Mouse (Mus musculus) neutrophil, adult 59 days (primary cell): ENCODE results near the gene Mink1. TPM values are rescaled to one million over a fixed set of nuclear protein-coding genes. Genes with fewer than 3 reads are reported as not detected.

ENCODE experiments used
- total RNA-seq, 2 experiments: library from RNA; stranded (reverse); gene quantifications; 1 replicate in 1 of 2; 2 replicates in 1 of 2; pipeline ENCODE4 v1.2.4; 2023

Gene Mink1
- total RNA-seq: 10 to 100 TPM; 31.6 to 35.9 TPM

GRCm38 (mm10) chr11:70562287-70562994 is at the start of gene Mink1:
Gene Mink1, plus strand, starts transcription at chr11:70562881.

GRCm38 (mm10) chr11:70514288-70514687 is 48.4 kb upstream of the Mink1 start, which contains the start of gene Vmo1:
Gene Vmo1, minus strand, starts transcription at chr11:70514616.

GRCm38 (mm10) chr11:70518923-70519322 is 43.8 kb upstream of the Mink1 start, which contains the start of gene Gltpd2:
Gene Gltpd2, plus strand, starts transcription at chr11:70519196.

GRCm38 (mm10) chr11:70525184-70525678 is 37.5 kb upstream of the Mink1 start, which contains the start of gene Psmb6:
Gene Psmb6, plus strand, starts transcription at chr11:70525367.

GRCm38 (mm10) chr11:70532839-70533238 is 29.8 kb upstream of the Mink1 start, which contains the start of gene Gm40193:
Gene Gm40193, minus strand, starts transcription at chr11:70532939.

GRCm38 (mm10) chr11:70539877-70540587 is 22.6 kb upstream of the Mink1 start, which contains the start of gene Pld2:
Gene Pld2, plus strand, starts transcription at chr11:70540064.

GRCm38 (mm10) chr11:70615516-70616093 is 52.9 kb downstream of the Mink1 start, which contains the start of gene 4930544D05Rik:
Gene 4930544D05Rik, plus strand, starts transcription at chr11:70615848.

GRCm38 (mm10) chr11:70619101-70619500 is 56.4 kb downstream of the Mink1 start, which contains the start of gene Chrne:
Gene Chrne, minus strand, starts transcription at chr11:70619216.

GRCm38 (mm10) chr11:70638714-70639278 is 76.1 kb downstream of the Mink1 start, which contains the start of gene Gp1ba:
Gene Gp1ba, plus strand, starts transcription at chr11:70639122.

GRCm38 (mm10) chr11:70646691-70647650 is 84.3 kb downstream of the Mink1 start, which contains the start of the genes Rnf167 and Slc25a11:
Gene Rnf167, plus strand, starts transcription at chr11:70647235.
Gene Slc25a11, minus strand, starts transcription at chr11:70647479.

GRCm38 (mm10) chr11:70654198-70654922 is 91.7 kb downstream of the Mink1 start, which contains the start of gene Pfn1:
Gene Pfn1, minus strand, starts transcription at chr11:70654644.

GRCm38 (mm10) chr11:70656964-70657363 is 94.3 kb downstream of the Mink1 start, which contains the start of gene Eno3:
Gene Eno3, plus strand, starts transcription at chr11:70657202.

Other genes starting within 250 kb of the Mink1 start
- gene Alox12e, start 240.3 kb upstream of the Mink1 start, total RNA-seq: under 1 TPM; 0.35 to 0.62 TPM
- gene Alox15, start 210.8 kb upstream of the Mink1 start, total RNA-seq: 10 to 100 TPM in 1 of 2 experiments, 1 to 10 TPM in 1; 6.2 to 13.0 TPM
- 10 to 100 TPM; 15.8 to 16.2 TPM for gene Pelp1, start 152.8 kb upstream of the Mink1 start, total RNA-seq
- 100 to 1,000 TPM; 841 to 909 TPM for gene Arrb2, start 130.2 kb upstream of the Mink1 start, total RNA-seq
- gene Med11, start 111.0 kb upstream of the Mink1 start, total RNA-seq: 10 to 100 TPM; 23.3 to 28.4 TPM
- under 1 TPM; 0.16 to 0.44 TPM for gene Zmynd15, start 103.4 kb upstream of the Mink1 start, total RNA-seq
- gene Cxcl16, start 102.9 kb upstream of the Mink1 start, total RNA-seq: 1 to 10 TPM; 1.5 to 1.9 TPM
- gene Tm4sf5, start 57.6 kb upstream of the Mink1 start, total RNA-seq: not detected
- gene Vmo1, start 48.3 kb upstream of the Mink1 start, total RNA-seq: not detected
- gene Gltpd2, start 43.7 kb upstream of the Mink1 start, total RNA-seq: not detected
- gene Psmb6, start 37.5 kb upstream of the Mink1 start, total RNA-seq: 10 to 100 TPM; 91.6 to 92.5 TPM
- not detected for gene Gm40193, start 29.9 kb upstream of the Mink1 start, total RNA-seq
- gene Pld2, start 22.8 kb upstream of the Mink1 start, total RNA-seq: 1 to 10 TPM; 2.3 to 4.0 TPM
- not detected for gene 4930544D05Rik, start 53.0 kb downstream of the Mink1 start, total RNA-seq
- gene Chrne, start 56.3 kb downstream of the Mink1 start, total RNA-seq: not detected
- gene Gp1ba, start 76.2 kb downstream of the Mink1 start, total RNA-seq: 1 to 10 TPM; 1.1 to 1.3 TPM
- gene Rnf167, start 84.4 kb downstream of the Mink1 start, total RNA-seq: 100 to 1,000 TPM; 141 to 154 TPM
- gene Slc25a11, start 84.6 kb downstream of the Mink1 start, total RNA-seq: 10 to 100 TPM; 80.5 to 86.2 TPM
- gene Pfn1, start 91.8 kb downstream of the Mink1 start, total RNA-seq: 1,000 to 10,000 TPM; 2,042 to 2,066 TPM
- 10 to 100 TPM in 1 of 2 experiments, 1 to 10 TPM in 1; 7.2 to 10.3 TPM for gene Eno3, start 94.3 kb downstream of the Mink1 start, total RNA-seq
- 10 to 100 TPM; 34.2 to 42.2 TPM for gene Spag7, start 106.5 kb downstream of the Mink1 start, total RNA-seq
- gene Camta2, start 125.2 kb downstream of the Mink1 start, total RNA-seq: 10 to 100 TPM; 57.3 to 61.5 TPM
- not detected for gene Inca1, start 137.3 kb downstream of the Mink1 start, total RNA-seq
- gene Kif1c, start 137.7 kb downstream of the Mink1 start, total RNA-seq: 10 to 100 TPM; 26.3 to 33.0 TPM
- gene Zfp3, start 201.3 kb downstream of the Mink1 start, total RNA-seq: under 1 TPM; 0.77 to 0.89 TPM
- gene Scimp, start 249.7 kb downstream of the Mink1 start, total RNA-seq: under 1 TPM; 0.44 to 0.53 TPM